Mouse (Mus musculus): Measurements from ENCODE around the gene Agbl1. TPM values are rescaled to one million over a fixed set of nuclear protein-coding genes. Genes with fewer than 3 reads are reported as not detected.
"Not testable (repeated sequence)": the region's sequence is repeated elsewhere in the genome, so short reads cannot be mapped to it uniquely, and the experiment has no call there.

Agbl1 gene
- total RNA-seq, 2 experiments from 2014 or later: 0.15 TPM; not detected in 1

DNA sequence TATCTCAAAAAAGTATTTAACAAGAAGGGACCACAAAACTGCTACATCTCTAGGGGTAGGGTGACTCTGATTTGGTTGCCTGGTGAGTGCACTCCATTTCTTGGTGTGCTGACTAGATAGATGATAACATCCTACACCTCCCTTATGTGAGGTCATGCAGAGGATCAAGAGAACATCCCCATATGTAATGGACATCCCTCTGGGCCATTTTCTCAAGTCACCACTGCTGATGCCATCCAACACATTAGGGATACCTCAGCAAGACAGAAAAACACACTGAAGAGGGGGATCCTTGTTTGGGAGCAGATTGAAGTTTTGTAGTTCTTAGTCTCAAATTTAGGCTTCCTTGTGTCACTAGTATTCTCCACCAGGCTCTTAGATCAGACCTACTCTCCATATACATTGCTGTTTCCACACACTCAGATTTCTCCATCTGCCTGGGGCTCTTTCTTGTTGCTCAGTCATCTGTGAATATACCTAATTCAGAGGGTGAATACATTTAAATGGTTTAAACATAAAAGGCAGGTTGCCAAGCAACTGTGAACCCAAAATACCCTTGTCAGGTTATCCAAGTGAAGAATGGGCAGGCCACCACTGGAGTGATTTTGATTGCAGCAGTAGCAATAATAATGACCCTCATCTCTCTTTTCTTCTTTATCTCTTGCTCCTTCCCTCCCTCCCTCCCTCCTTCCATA is 331.0 kb downstream of the Agbl1 start:
- ATAC-seq (ENCODE audit: poor library complexity, severe bottlenecking): no peak

DNA sequence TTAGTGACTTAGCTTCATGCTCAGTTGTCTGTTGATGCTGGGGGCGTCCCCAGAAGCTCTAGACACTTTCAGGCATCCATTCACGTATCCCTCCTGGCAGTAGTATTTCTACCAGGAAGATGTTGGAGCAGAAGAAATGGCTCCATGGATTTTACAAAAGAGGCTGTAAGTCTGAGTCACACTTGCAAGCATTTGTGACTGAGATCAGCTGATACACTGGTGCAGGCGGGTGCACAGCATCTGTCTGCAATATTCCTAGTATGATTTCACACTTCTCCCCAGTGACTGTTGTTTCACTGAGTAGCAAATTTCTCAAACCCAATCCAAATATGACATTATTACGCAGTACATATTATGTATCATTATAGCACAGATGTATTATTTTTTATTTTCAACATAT is 332.8 kb downstream of the Agbl1 start:
- no peak for ATAC-seq (ENCODE audit: poor library complexity, severe bottlenecking)

DNA sequence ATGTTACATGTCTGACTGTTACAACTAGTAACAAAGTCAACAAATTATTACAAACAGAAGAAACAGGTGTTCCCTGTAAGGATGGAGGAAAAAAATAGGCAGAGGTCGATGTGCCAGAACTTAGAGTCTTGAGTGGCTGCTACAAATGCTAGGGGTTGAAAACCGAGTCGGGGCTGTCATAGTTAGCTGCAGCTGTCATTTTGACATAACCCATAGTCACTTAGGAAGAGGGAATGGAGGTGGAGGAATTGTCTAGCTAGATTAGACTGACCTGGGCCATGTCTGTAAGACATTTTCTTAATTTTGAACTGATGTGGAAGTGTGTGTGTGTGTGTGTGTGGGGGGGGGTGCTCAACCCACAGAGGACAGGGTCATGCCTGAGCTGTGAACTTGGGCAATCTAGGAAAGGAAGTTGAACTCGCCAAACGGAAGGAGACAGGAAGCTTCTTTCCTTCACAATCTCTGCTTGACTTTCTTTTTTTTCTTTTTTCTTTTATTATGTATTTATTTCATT is 364.9 kb downstream of the Agbl1 start:
- ATAC-seq (ENCODE audit: poor library complexity, severe bottlenecking): no peak

DNA sequence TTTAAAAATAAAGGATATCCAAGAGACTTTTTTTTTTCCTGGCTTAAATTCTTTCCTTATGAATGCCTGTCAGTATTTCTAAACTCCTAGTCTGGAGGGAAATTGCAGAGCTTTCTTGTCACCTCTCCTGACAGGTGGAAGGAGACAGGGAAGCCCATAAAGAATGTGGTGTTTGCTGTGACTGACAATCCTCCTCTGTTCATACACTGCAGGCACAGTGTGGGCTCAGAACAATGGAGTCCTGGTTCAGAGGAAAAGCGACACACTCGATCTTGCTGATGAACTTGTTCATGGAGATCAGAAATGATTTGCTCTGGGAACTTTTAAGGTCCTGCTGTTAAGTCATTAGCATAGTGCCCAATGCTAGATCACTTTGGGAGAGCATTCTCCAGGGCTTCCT is 368.1 kb downstream of the Agbl1 start:
- ATAC-seq (ENCODE audit: poor library complexity, severe bottlenecking): no peak

DNA sequence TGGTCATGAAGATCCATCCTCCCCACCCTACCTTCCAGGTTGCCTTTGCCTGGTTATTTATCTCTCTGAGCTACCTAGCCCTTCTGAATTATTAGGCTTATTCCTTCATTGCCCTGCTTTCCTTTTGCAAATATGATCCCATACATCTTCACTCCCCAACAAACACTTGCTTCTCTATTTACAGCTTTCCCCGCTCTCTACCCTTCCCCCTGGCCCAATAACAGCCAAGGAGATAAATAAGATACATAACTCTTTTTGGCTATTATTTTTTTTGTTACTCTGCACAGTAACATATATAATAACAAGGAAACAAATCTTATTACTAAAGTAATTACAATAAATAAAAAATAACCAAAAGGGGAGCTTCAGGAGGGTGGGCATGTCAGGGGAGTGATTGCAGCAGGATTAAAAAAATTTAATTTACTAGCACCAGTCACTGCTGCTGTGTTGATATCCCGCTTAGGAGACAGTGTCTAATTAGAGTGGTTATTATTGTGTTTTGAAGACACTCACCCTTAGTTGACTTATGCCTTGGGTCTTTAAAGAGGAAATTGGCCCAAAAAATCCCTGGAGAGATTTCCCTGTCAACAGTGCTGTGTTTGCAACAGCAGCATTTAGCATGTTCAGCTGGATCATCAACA is 370.5 kb downstream of the Agbl1 start:
- ATAC-seq (ENCODE audit: poor library complexity, severe bottlenecking): no peak

DNA sequence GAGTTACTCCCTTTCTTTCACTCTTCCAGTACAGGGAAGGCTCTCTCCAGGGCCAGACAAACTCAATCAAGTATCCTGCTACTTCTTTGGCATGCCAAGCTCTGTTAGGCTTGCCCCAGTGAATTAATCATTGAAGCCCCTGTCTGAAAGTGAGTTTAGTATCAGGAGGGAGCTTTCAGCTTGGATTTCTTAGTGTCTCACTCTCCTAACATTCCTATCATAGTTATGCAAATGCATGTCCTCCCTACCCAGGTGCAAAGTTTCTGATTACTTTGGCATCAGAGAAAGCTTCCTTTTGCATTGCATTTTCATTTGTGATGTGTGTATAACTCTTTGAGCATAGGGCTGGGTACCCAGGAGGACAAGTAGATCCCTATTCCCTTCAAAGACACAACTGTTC is 399.8 kb downstream of the Agbl1 start:
- ATAC-seq (ENCODE audit: poor library complexity, severe bottlenecking): no peak

DNA sequence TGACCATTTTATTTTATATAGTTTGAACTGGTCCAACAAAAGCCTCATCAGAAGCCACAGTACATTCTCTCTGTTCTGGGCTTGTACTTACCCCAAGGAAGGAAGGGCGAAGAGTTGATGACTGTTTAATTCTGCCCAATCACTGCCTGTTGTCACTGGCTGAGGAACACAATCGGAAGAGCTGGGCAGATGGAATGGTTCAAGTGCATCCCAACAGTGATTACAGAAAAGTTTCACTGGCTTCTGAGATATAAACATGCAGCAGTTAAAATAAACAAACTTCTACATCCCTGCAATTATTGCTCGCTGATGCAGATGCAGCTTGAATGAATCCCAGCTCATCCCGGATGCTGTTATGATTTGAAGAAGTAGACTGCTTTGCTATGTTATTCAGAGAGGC is 421.3 kb downstream of the Agbl1 start:
- ATAC-seq (ENCODE audit: poor library complexity, severe bottlenecking): no peak

DNA sequence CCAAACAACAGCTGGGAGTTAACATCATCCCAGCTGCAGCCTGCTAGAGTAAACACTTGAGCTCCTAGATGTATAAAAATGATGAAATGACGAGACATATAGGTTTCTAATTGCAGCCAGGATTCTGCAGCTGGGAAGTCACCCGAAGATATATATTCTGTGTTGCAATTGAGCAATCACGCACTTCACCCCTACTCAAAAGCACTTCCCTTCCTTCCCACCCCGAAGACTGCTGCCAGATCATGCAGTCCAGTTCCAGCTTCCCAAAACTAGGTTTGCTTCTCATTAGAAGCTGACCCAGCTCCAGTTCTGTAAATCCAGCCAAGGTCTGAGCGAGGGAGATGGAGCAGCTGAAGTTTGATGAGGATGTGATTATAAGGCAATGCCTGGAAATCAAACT is 431.4 kb downstream of the Agbl1 start:
- ATAC-seq (ENCODE audit: poor library complexity, severe bottlenecking): no peak

DNA sequence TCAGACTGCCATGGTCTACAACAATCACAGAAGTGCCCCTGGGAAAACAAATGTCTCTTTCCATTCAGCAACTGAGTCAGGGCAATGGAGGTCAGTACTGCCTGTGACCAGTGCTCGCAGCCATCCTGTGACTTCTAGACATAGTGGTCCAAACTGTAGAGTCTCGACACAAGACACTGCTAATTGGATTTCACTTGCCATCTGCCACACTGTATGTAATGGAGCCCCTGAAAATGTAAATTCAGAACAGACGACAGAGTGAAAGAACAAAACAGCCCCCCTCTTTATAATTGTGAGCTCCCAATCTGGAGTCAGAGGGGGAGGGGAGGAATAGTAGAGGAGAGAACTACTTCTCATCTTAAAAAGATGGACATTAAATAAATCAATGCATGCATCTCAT is 445.2 kb downstream of the Agbl1 start:
- ATAC-seq (ENCODE audit: poor library complexity, severe bottlenecking): no peak

DNA sequence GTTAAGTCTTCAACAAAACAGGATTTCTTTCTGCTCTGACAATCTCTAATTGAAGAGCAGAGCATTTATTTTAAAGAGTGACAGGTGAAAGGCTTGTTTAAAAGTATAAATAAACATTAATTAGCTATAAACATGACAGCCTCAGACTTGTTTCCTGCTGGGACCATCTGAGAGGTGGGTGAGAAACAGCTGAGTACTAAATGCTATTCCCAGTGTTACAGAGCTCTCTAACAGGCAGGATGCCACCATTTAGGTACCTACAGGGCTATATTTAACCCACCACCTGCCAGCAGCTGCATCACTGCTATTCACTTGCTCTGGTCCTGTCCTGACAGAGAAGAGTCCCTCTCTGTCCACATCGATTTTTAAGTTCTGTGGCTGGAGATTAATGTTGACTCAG is 471.5 kb downstream of the Agbl1 start:
- ATAC-seq (ENCODE audit: poor library complexity, severe bottlenecking): no peak

DNA sequence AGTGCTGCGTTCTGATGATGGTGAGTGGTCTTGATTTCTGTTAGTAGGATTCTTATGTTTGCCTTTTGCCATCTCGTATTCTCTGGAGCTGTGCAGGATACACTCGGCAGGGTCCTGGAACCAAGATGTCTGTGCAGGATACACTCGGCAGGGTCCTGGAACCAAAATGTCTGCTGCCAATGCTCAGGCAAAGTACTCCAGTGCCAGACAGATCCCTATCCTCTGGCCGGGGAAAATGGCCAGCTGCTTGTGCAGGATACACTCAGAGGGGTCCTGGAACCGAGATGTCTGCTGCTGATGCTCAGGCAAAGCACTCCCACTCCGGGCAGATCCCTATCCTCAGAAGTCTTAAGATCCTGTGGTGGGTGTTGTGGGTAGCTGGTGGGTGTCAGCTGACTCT is 502.5 kb downstream of the Agbl1 start:
- ATAC-seq (ENCODE audit: poor library complexity, severe bottlenecking): not testable (repeated sequence)

DNA sequence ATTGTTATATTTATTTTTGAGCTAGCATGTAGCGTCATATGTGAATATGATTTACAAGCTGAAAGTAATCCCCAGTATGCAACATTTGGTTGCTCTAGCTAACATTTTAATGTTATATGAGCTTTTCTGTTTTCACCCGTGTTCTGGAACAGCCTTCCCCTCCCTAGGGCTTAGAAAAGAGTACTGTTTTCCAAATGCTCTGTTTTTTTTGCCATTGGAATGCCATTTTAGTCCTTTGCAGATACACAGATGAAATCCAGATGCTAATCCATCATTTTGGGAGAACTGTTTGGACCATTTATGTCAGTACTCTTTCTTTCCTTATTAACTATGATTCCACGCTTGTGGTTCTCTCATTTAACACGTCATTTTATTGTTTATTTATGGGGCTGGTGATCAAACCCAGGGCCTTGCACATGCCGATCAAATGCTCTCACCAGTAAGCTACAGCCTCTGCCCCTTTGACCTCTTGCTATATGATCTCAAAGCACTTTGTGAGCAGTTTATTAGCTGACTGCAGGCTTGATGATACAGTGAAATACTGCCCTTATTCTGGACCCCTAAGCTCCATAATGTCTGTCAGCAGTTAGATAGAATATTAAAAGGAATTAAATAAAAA is 547.7 kb downstream of the Agbl1 start:
- ATAC-seq (ENCODE audit: poor library complexity, severe bottlenecking): no peak

DNA sequence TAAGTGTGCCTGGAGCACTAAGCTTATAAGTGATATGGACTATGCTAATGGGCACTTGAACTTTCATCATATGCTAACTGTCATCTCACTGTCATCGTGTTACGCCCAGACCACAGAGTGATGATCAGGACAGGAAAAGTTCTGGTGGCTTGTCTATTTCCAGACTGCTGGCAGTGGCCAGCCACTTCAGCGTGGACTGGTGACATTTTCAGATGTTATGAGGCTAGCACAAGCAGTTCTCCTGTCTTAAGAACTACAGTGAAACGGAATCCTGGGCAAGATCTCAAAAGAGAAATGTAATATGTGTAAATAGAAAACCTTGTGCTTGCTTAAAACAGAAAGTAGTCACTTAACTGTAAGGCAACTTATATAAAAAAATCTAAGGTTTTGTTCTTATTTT is 550.8 kb downstream of the Agbl1 start:
- ATAC-seq (ENCODE audit: poor library complexity, severe bottlenecking): no peak

DNA sequence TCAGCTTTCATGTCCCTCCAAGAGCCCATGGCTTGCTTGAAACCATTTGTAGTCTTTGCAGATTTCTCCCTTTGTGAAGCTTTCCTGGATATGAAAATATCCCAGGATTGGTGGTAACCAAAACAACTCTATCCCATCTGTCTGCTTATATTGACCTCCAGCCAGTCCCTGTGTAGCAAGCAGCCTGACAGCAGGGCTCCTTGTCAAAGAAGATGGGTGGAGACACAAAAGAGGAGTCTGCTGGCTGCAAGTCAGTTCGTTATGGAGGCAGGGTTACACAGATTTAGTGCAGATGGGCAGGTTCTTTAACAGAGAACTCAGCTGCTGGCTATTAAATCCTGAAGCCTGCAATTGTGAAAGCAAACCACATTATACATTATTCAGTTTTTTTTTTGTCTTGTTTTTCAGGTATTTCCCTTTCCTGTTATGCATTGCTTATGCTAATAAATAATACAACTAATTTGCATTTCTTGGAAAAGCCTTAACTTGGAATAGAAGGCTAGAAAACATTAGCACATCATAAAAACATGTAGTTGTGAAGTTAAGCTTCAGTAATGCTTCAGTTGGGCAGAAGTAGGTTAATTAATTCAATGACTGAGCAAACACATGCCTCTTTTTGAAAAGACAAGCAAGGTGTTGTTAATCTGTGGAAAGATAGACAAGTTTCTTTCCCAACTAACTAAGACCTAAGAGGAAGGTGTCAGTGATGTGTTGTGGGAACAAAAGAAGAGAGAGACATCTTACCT is 559.0 kb downstream of the Agbl1 start:
- no peak for ATAC-seq (ENCODE audit: poor library complexity, severe bottlenecking)

DNA sequence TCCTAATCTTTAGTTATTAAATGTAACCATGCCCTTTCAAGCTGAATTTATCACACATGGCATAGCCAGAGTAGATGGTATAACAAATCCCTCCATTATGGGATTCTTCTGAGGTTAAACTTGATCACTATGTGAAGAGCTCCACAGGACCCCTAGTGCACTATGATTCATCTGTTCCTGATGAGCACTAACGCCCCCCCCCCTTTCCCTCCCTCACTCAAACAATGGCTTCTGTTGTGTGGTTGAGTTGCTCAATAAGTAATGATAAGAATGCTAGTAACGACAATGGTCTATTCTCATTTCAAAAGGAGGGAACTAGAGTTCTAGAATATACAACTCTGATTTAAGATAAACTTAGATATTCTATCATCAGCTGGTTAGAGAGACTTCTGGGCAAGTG is 560.4 kb downstream of the Agbl1 start:
- no peak for ATAC-seq (ENCODE audit: poor library complexity, severe bottlenecking)

DNA sequence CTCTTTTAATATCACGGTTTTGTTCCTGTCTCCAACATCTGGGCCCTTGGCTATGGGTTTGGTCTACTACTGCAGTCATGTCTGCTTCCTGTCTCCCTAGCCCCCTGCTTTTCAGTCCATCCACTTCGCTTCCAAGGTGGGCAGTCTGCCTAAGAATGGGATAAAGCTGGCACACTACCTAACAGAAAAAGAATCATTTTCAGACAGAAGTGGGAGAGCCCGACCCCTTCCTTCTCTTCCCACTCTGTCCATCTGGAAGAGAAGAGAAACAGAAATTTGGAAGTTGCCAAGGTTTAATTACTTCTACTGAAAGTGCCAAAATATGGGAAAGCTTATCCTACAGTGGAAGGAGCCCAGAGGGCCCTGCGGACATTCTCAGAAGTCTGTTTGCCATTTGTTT is 561.6 kb downstream of the Agbl1 start:
- ATAC-seq (ENCODE audit: poor library complexity, severe bottlenecking): no peak

DNA sequence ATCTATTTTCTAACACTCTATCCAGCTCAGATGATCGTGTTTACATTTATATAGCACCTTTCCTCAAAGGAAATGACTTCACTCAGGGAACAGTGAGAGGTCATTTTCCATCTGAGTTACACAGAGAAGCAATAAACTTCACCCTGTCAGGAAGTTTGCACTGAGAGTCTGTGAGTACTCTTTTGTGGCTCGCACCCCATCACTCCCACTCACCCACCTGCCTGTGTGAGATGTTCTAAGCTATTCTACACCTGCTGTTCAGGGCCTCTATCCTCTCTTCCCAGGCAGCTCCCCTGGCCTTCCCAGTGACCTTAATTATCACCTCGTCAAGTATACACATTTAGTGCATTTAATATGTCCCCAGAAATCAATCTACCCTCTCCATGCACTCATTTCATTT is 580.3 kb downstream of the Agbl1 start:
- no peak for ATAC-seq (ENCODE audit: poor library complexity, severe bottlenecking)

DNA sequence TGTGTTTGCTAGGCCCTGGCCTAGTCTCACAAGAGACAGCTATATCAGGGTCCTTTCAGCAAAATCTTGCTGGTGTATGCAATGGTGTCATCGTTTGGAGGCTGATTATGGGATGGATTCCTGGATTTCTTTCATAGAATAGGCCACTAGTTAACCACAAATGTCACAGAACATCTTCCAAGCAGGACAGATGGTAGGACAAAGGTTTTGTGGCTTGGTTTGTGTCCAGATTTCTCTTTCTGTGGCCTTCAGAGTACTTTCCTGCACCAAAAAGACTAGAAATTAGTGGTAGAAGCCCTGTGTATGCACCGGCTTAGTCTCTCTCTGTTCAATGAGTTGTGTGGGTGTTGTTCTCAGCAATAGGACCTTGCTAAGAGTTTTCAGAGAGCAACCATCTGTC is 590.9 kb downstream of the Agbl1 start:
- no peak for ATAC-seq (ENCODE audit: poor library complexity, severe bottlenecking)

DNA sequence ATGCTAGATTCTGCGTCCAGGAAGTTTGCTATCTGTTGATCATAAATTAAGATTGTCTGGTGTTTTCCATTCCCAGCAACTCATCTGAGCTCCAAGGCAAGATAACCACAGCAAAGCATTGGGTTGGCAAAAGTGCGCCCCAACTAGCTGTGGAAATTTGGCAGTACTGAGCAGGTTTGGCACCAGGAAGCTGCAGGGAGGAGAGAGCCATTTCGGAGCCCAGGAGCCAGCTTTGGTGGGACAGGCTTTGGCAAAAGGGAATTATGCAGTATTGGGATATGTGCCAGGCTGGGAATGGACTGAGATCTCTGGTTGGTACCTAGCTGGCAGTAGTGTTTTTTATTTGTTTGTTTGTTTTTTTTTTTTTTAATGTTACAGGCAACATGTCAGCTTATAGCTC is 612.5 kb downstream of the Agbl1 start:
- ATAC-seq (ENCODE audit: poor library complexity, severe bottlenecking): no peak

DNA sequence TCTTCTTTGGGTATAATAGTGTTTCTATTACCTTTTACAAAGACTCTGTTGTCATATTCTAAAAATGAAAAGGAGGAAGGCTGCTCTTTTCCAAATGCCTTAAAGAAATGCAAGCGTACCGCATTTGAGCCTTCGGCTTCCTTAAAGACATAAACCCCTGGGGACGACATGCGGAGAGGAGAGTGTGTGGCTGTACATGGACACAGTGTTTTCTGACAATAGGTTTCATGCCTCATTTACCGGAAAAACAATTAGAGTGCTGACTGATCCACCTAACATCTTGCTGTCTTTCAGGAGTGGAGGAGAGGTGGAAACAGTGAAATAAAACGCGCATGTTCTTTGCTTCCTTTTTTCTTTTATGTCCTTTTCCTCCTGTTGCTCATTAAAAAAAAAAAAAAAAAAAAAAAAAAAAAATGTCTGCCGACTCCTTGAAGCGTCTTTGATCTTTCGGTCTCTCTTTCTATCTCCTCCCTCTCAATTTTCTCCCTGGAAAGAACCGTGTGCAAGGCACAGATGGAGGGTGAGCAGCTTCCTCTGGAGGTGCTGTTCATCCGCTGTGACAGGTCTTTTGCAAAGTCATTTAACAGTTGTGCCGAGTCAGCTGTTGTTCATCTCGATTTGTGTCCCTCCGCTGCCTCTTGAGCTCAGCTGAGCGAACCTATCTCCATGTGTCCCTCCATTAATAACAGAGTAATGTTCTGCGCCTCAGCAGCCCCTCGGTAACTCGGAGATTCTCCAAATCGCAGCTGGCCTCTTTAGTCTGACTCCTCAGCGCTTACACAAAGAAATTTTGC is 659.9 kb downstream of the Agbl1 start:
- no peak for ATAC-seq (ENCODE audit: poor library complexity, severe bottlenecking)

DNA sequence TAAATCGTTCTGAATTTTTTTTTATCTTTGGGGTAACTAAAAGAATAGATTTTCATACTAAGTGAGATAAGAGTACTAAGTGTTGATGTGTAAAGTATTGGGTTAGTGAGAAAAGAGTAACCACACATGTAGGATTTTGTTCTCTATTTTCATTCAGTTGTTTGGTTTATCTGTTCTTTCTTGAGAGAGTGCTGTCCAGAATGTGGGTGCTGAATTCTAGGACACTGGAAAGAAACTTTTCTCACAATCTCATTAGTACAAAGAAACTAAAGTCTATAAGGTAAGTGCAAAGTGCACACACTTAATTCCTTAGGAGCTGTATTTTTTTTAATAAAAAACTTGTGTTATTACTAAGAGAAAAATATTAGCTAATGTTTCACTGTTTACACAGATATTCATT is 674.4 kb downstream of the Agbl1 start:
- no peak for ATAC-seq (ENCODE audit: poor library complexity, severe bottlenecking)

Data from megakaryocyte, adult 5-6 weeks (primary cell).